Mouse (Mus musculus) cerebellum, postnatal 14 days (tissue): ENCODE results near the gene Abcc5.

Source experiments
- DNase-seq, 2 experiments: peaks; one replicate each; pipeline ENCODE4 v3.0.0; 2021; ENCODE audit warnings: mixed read lengths in 2 of 2

The Abcc5 gene

DNA sequence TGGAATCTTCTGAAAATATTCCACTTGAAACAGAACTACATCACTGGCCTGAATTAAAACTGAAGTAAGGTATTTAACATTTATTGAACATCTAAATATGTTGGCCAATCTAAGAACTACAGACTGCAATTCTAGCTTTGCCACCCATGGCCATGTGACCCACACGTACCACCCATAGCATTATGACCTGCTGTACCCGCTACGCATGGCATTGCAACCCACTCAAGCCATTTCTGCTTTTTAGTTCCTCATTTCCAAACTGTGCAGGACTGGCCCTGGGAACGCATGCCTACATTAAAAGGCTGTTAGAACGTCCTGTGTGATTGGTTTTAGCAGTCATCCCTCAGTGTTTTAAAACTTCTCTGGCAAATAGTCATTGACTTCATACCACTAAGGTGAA, 68.4 kb downstream of the Abcc5 start:
- no peak for DNase-seq

DNA sequence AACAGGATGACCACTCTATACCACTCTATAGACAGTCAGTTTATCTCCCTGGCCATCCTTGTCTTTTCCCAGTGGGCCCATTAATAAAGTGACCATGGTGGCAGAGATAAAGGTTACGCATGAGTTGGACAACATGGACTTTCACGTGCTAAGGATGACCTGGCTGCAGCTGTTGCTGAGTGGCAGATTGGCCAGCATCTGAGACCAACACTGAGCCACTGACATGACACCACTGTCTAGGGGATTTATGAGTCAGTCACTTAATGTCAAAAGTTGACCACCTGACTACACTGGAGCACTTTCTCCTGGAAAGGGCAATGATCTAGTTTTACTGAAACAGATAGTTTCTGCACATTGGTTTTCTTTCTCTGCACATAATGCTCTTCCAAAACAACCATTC, 71.4 kb downstream of the Abcc5 start:
- DNase-seq = no peak

DNA sequence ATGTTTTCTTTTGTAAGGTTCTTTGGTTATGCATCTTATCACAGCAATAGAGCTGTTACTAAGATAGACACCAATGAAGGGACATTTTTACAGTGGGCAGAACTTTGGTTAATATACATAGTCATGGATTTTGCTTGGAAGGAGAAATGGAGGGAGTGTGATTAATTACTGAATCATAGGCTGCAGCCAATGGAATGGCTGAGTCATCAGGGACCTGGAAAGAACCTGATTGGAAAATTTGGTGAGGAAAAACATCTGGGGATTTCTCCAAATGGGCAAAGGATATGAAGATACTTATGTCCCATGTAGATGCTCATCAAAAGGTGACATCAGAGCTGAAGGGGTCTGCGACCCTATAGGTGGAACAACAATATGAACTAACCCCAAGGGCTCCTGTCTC, 72.2 kb downstream of the Abcc5 start:
- DNase-seq = no peak

DNA sequence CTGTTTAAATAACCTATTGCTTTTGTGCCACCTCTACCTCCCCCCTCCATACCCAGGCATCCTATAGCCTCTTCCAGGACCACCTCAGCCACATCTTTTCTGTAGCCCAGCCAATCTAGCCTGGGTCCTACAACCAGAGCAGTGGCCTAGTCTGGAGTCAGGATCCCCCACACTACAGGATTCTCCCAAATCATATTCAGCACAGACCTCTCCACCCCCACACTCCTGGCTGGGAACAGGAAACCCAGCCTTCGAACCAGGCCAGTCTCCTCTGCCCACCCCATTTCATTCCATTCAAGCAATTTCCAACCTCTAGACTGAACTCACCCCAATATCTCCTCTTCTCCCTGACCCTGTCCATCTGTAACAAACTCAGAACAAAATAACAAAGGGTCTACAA, 80.7 kb downstream of the Abcc5 start:
- DNase-seq = no peak

DNA sequence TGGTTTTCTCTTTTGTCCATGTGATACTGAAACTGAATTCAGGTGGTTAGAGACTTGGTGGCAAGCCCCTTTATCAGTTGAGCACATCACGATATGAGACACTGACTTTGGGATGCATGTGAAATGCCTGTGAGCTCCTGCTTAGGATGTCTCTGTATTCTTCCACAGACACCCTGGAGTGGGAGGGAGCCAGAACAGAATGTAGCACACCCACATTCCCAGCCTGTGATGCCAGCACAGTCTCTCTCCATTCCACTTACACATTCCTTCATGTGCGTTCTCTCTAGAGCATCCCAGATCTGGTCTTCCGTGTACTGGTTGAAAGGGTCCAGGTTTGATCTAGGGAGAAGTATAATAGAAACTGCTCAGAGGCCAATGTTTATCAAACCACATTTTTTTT, 87.6 kb downstream of the Abcc5 start:
- no peak for DNase-seq

DNA sequence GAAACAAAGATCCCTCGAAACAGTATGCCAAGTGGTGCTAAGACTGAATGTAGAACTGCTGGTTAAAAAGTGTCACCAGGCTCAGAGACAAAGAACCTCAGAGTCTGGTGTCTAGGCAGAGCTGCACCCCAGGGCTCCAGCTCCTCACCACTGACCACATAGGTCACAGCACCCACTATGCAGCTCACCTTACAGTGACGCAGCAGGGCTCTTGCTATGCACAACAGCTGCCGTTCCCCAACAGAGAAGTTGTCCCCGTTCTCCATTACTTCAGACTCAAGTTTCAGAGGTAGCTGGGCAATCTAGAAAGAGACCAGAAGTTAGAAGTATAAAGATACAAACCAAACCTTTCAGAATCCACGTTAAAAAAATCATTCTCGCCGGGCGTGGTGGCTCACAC, 91.3 kb downstream of the Abcc5 start:
- DNase-seq = no peak

DNA sequence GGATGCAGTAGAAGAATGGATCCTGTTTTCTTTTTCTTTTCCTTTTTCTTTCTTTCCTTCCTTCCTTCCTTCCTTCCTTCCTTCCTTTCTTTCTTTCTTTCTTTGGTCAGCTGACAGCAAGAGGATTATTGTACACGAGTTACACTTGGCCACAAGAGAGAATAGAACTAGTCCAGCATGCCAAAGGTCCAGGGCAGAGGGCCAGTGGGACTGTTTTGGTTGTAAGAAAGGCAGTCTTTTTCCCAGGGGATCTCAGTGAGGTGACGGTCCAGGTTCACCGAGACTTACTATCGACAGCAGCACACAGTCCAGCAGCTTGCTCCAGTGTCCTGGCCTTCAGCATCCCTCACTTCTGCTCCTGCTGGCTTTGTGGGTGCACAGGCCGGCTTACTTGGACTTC, 97.9 kb downstream of the Abcc5 start:
- no peak for DNase-seq

DNA sequence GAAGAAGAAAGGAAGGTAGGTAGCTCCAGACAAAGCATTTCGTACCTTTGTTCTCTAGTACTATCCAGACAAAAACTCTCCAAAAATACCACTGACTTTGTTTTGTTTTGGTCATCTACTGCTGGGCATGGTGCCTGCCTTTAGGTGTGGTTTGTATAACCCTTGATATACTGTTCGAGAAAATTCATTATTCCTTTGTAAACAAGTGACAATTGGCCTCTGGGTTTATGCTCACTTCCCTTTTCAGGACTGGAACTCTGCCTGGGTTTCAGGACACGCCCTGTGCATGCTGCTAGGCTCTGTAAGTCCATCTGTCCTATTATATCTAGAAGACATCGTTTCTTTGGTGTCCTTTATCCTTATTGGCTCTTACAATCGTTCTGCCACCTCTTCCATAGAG, 100.9 kb downstream of the Abcc5 start, which contains the start of gene Cyp2ab1:
Cyp2ab1 (minus strand) TSS at position 119 of the 400 bp plus-strand sequence.
- no peak for DNase-seq

DNA sequence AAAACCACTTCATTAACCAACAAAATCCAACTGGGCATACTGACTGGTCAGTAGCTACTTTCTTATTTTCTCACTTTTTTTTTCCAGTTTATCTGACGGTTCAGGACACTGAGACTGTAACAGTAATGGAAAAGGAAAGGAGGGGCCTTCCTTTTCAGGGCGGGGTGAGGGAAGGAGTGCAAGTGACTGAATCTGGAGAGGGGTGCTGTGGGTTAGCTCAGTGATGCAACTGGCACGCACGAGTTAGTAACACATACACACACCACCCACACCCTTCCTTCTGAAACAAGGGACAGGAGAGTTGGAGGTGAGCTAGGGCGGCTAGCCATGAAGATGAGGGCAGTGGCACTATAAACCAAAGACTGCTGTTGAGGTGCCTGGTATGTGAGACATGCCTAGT, 102.3 kb downstream of the Abcc5 start:
- DNase-seq = no peak

DNA sequence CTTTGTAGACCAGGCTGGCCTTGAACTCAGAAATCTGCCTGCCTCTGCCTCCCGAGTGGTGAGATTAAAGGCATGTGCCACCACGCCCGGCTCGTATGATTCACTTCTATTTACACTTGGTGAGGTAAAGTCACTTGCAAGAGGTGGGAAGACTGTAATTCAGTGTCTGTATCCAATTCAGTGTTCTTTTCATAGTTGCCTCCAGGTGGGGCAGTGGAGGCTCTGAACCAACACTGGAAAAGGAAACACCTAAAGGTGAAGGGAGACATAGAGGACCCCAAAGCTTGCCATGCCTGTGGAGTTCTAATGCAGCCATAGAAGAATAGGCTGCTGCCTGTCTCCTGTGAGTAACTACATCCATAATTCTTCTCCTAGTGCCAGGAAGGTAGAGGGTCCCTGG, 103.9 kb downstream of the Abcc5 start:
- DNase-seq = no peak

DNA sequence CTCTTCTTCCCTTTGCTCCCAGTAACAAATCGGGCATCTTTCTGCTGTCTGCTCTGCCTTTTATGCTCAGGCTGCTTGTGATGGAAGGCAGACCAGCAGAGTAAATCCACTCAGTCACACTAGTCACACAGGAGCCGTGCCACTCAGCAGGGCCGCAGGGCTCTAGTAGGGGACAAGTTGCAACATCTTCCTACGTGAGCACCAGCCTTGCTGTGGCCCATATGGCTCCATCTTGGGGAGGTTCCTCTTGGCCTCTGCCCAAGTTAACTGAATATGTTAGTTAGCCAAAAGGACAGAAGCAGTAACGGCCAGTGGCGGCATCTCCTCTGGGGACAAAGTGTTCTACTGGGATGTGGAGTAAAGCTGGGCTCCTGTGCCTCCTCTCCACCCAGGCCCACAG, 109.4 kb downstream of the Abcc5 start:
- no peak for DNase-seq

DNA sequence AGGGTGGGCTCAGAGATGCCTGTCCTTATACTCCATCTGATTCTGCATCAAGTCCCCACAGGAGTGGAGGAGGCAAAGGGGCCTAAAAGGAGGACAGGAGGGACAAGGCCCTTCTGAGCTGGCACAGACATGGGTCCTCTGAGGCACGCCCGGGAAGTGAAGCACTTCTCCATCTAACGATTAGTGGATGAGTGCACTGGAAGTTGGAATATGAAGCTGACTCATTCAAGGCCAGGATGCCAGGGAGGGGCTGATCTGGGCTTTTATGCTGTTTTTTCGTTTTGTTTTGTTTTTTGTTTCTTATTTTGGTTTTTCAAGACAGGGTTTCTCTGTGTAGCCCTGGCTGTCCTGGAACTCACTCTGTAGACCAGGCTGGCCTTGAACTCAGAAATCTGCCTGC, 110.9 kb downstream of the Abcc5 start:
- DNase-seq = no peak

DNA sequence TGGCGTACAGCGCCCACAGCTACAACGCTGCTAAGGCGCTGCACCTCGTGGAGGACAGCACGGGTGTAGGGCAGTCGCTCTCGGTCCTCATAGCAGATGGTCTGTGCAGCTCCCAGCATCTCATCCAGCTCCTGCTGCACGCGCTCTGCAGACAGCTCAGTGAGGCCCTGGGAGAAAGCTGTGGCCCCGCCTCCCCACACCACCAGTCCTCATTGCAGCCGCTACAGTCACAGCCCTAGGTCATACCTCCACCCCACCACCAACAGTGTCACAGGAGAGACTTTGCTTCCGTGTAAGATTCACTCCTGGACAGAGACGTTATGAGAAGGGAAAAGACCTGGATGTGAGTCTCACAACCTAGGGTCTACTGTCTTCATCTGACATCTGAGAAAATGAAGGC, 113.9 kb downstream of the Abcc5 start:
- no peak for DNase-seq

DNA sequence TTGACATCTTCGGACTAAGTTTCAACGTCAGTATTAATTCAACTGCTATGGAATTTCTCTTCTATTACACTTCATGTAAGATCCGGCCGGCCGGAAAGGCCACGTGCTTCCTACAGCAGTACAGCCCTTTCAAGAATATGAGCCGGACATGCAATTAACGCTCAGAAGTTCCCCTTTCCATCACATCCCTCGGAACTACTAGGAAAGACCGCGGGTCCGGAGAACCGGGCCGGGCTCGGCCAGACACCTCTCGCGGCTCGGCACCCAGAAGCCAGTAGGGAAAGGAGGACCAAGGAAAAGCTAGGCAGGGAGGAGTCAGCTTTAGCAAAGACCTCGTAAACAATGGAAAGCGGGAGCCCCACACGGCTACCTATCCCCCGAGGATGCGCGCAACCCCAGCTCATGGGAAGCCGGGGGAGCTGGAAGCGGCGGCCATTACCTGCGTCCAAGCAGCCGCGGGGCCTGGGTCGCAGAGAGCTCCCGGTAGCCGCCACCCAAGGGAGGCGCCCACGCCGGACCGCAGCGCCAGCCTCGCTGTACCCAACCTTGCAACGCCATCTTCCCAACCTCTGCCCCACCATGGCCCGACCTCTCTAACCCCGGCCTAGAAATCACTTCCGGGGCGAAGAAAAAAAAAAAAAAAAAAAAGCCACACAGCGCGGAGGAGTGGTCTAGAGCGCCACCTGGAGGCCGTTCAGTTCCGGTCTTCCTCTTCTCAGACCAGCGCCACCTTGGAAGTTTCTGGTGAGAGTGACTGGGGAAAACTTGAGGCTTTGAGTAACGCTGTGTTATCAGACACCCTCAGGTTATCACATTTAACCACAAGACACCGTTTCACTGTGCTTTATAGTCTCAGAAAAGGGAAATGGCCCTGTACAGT, 124.2 kb downstream of the Abcc5 start, which contains the start of gene Parl:
Parl (minus strand) TSS at position 618 of the 880 bp plus-strand sequence.
- peak; percentile 90 to 95 for DNase-seq

DNA sequence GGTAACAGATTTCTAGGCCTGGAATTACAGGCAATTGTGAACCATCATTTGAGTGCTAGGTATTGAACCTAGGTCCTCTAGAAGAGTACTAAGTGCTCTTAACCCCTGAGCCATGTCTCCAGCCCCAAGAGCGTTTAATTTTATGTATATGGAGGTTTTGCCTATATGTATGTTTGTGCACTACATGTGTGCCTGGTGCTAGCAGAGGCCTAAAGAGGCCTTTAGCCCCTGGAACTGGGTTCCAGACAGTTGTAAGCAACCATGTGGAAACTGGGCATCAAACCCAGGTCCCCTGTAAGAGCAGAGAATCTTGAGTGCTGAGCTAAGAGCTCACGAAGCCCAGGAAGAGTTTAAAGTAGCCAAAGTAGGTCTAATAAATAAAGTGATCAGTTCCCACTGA, 126.1 kb downstream of the Abcc5 start:
- DNase-seq = no peak
